Mouse (Mus musculus) adrenal gland (tissue): Measurements from ENCODE around the gene Shisa4.
"Not testable (repeated sequence)": the region's sequence is repeated elsewhere in the genome, so short reads cannot be mapped to it uniquely, and the experiment has no call there.

Experiments
- intact Hi-C: fragments of 180-260 bp; cut with DNase I; formaldehyde crosslinking; loops from one replicate; pipeline ENCODE4 v1.15.1; 2025
- long read RNA-seq, 2 experiments: library from polyadenylated mRNA; unstranded; transcript quantifications; one replicate each; pipeline ENCODE4 v2.0.0; 2020; ENCODE audit warnings: borderline replicate concordance in 1 of 2; ENCODE audit not compliant: insufficient replicate concordance in 1 of 2

Gene Shisa4
- long read RNA-seq, experiment 1, transcript Shisa4-201 (5 exons, 1,763 nt) = major isoform, 5 of 8 reads
- long read RNA-seq, experiment 1, partial matches to known transcripts = 0 of 8 reads
- long read RNA-seq, experiment 1, other reads (novel, unspliced or antisense) = 2 of 8 reads
- long read RNA-seq, experiment 2, transcript Shisa4-201 (5 exons, 1,763 nt) = major isoform, 10 of 15 reads
- long read RNA-seq, experiment 2, partial matches to known transcripts = 1 of 15 reads
- long read RNA-seq, experiment 2, other reads (novel, unspliced or antisense) = 3 of 15 reads

DNA sequence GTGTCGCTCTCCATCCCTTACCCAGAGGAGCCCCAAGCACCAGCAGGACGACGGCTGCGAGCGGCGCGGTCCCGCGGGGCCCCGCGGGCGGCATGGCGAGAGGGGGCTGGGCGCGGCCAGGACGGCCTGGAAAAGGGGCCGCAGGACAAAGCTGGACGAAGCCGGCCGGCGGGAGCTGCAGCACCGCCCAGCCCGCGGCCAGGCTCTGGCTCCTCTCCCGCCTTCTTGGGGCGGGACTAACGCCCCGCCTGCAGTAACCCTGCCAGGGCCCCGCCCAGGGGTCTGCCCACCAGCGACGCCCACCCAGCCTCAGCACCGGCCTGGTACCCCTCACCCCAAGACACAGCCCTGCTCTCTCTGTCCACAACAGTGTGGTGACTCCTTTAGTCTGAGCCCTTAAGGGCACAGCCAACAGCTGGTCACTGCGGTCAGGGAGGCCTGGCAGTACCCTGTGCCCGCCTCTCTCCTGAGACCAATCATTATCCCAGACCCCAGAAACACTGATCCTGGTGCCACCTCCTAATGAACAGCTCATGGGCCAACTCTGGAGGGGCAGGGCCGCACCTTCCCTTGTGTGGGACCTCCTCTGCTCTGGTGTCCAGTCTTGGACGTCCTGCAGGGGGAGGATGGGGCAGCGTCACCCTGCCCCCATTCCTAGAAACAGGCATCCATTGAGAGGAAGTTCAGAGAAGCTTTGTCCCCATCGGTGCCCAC, at the start of gene Shisa4:
Shisa4 (minus strand) TSS at position 370 of the 714 bp plus-strand sequence.
- intact Hi-C loops = no loop called here

GRCm38 (mm10) chr1:135422772-135423171, 47.7 kb upstream of the Shisa4 start:
- intact Hi-C loops = no loop called here

DNA sequence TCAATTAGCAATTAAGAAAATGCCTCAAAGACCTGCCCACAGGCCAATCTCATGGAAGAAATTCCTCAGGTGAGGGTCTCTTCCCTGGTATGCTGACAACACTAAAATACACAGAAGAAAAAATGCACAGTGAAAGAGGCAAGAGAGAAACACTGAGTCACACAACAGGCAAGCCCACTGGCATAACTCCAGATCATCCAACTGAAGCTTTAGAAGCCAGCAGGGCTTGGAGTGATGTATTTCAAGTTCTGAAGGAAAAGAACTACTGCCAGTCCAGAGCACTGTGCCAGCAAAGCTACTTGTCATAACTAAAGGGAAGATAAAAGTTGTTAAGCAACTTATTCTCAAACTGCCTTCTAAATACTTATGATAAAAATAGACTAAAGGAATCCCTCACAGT, 39.0 kb upstream of the Shisa4 start:
- intact Hi-C loops = no loop called here

GRCm38 (mm10) chr1:135412130-135412529, 37.1 kb upstream of the Shisa4 start:
- intact Hi-C loops = no loop called here

DNA sequence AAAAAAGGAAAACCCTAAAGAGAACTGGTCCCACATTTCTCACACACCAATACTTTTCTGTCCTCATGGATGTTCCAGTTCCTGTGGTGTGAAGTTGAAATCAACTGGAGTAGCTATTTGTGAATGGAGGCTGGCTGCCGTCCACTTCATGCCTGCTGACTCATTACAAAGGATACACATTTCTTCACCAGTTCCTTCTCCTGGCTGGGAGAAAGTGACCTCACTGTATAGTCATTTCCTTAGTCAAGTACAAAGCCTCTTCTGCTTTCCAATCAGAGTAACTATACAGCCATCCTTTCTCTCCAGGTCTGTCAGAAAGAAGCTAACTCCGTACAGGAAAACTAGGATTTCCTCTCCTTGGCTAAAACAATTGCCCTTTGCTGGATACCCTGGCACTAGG, 35.9 kb upstream of the Shisa4 start:
- intact Hi-C loops = no loop called here

- intact Hi-C loops = no loop called here
Measured at GRCm38 (mm10) chr1:135408973-135409372, 33.9 kb upstream of the Shisa4 start.

DNA sequence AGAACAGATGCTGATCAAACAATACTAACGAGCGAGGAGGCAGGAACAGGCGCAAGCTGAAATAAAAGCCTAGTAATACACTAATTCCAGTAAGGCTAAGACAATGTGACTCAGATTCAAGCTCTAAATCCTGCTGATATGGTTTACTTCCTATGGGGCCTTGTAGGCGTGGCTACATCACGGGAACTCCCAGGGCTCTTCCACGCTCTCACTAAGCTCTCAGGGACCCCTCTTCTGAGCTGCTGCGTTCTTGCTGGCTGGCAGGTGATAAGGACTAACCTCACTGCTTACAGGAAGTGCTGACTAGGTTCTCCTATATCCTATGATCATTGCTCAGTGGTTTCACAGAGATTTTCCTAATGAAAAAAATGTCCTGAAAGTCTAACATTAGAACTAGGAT, 30.3 kb upstream of the Shisa4 start:
- intact Hi-C loops = no loop called here

DNA sequence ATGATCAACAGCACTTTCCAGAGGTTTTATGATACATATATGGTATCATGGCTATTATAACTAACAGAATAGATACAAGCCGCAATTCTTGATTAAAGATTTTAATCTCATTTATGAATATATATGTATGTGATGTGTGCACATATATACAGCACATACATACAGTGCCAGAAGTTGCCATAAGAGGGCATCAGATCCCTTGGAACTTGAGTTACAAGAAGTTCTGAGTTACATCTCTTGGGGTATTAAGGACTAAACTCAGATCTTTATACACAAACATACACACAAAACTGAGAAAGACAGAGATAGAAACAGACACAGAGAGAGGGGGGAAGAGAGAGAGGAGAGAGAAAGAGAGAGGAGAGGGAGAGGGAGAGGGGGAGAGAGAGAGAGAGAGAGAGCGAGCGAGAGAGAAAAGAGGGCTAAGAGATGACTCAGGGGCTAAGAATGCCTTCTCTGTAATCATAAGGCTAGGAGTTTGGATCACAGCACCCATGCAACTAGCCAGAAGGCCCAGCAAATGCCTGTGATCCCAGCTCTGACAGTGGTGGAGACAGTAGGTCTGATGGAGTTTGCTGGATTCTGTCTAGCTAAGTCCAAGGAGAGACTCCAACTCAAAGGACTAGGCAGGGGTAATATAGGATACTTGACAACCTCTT, 26.5 kb upstream of the Shisa4 start:
- intact Hi-C loops = no loop called here

DNA sequence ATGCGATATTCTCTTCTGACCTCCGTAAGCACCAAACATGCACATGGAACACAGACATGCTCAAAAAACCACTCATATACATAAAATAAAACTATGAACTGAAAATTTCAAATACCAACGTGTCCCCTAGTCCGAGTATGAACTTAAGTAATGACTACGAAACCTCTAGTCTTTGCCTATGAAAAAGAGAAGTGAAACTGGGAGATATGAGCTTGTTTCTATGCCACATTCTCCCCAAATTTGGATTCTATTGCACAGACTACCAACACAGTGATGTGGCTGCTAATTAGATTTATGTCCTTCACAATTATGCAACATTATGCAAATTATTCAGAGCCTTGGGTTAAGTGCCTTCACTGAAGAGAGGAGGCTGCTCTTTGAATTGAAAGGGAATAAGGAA, 24.4 kb upstream of the Shisa4 start:
- intact Hi-C loops = loop anchor here (5.0 kb wide), 1 partner anchor 33 kb away; the partner anchor contains the start of gene Ipo9

GRCm38 (mm10) chr1:135385161-135385560, 10.1 kb upstream of the Shisa4 start:
- intact Hi-C loops = no loop called here

- intact Hi-C loops = no loop called here
Measured at GRCm38 (mm10) chr1:135384171-135384570, 9.1 kb upstream of the Shisa4 start.

DNA sequence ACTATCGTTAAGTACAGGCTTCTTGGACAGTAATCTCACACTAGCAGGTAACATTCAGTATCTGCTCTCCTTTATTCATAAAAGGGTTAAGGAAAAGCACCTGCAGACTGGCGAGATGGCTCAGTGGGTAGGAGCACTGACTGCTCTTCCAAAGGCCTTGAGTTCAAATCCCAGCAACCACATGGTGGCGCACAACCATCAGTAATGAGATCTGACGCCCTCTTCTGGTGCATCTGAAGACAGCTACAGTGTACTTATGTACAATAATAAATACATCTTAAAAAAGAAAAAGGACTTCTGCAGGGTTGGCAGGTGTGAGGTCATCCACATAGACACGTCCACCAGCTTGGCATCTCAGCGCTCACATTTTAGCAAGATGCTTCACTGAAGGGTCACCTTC, 6.5 kb upstream of the Shisa4 start:
- intact Hi-C loops = not testable (repeated sequence)

- intact Hi-C loops = no loop called here
Measured at GRCm38 (mm10) chr1:135380071-135380991, 5.3 kb upstream of the Shisa4 start.

DNA sequence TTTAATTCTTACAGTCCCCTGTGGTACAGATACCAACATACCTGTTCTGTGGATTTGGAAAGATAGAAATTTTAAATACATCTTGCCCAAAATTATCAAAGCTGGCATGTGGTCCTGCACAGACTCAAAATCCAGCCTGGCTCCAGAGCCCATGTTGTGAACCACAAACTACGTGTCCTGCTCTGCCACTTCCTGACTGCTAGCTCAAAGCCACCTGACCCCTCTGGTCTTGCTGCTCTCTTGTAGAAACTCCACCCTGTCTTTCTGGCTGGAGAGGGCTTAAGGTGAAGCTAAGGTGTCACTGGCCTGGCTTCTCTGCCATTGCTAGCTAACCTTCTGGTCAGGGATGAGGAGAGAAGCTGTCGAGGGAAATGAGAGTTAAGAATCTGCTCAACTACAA, 4.0 kb upstream of the Shisa4 start:
- intact Hi-C loops = no loop called here

- intact Hi-C loops = no loop called here
Measured at GRCm38 (mm10) chr1:135378576-135378975, 3.5 kb upstream of the Shisa4 start.

DNA sequence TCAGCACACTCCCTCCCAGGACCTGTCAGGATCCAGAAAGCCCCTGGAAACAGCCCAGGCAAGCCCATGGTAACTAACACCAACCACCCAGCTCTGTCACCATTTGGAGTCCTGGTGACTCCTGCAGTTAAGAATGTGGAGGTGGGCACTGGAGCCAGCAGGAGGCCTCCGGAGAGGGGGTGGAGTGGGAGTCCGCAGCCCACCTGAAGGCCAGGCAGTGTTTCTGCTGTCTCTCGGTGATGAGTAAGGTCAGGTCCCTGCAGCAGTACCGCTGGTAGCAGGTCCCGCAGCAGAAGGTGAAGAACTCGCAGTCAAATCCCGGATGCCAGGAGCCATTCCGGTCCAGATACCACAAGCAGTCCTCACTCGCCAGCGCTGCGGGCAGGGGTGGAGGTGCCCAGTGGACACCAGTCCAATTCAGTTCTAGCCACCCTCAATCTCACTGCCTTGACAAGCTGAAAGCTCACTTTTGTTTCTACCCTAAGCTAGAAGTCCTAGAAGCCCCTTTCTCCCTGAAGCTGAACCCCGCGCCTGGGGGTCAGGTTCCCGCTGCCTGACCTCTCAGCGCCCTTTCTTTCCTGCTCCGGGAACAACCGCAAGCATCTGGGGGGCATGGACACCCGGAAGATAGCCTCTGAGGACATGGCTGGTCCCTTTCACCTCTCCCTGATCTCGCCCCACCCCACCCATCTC, 716 bp downstream of the Shisa4 start:
- intact Hi-C loops = no loop called here

DNA sequence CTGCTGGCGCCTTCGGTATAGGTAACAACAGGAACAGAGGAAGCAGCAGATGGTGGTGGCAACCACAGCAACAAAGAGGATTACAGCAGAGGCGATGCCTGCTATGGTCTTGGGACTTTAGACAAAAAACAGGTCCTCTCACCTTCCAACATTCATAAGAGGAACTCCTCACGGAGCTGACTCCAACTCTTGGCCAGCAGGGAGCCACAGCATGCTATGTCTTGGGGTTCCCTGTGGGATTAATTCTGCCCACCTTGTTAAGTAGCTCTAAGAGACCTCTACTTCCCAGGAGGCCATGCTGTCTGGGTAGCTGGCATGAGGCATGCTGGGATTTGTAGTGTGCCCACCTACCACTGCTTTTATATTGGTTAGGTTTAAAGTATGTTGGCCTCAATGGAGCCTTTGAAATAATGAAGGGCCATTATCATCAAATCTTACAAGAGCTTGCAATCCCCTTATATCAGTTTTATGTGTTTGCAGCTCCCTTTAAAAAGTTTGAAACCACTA, 1.8 kb downstream of the Shisa4 start:
- intact Hi-C loops = no loop called here

DNA sequence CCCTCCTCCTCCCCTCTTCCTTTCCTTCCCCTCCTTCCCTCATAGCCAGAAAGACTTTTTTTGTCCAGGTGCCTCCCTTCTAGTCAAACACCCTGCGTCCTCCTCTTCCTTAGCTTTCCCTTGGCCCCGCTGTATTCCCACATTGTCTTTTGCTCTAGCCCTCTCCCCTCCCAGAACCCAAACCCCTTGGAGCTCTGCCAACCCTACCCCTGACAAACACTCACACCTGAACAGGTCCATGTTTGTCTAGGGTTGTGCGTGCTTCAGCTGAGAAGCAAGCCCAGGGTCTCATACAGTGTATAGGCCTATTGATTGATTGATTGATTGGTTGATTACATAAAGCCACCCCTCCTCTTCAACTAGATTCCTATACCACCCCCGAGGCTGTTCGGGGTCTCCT, 5.6 kb downstream of the Shisa4 start:
- intact Hi-C loops = loop anchor here (5.0 kb wide), 2 partner anchors 87 to 112 kb away; partner anchors contain the start of genes Elf3 and Rnpep

DNA sequence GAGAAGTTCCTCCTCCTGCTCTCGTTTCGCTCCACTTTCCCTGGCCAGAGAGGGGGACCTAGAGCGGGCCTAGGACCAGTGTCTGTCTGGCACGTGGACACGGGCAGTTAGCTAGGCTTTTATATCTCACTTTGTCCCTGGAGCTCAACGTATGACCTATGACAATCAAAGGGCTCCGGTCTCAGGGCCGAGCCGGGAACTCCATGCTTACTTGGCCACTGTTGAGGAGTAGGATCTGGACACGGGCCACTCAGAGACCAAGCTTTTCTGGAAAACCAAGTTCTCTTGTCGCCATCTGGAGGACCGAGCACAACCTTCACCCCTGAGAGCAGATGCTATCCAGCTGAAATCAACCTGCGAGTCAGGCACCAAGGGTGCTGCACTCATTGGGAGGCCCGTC, 6.1 kb downstream of the Shisa4 start:
- intact Hi-C loops = loop anchor here (1.0 to 5.0 kb wide), 3 partner anchors 87 to 197 kb away; partner anchors contain the start of genes Elf3 and Rnpep

DNA sequence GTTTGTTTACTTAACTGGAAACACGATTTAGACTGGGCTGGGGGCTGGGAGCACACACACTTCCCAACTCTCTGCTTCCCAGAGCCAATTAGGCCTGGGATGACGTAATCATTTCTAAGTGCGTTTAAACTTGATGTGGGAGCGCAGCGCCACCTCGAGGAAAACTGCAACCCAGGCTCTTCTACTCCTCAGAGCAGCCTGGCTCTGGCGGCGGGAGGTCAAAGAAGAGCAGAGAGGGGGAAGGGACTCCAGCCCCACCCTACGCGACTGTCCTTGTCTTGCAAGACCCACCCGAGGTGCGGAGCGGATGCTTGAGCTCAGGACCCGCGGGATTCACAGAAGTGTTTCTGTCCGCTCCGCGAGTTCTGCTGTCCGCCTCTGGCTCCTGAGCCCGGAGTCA, 6.8 kb downstream of the Shisa4 start:
- intact Hi-C loops = loop anchor here (1.0 to 5.0 kb wide), 3 partner anchors 86 to 196 kb away; partner anchors contain the start of genes Elf3 and Rnpep
